Mouse (Mus musculus): Measurements from ENCODE around the gene Gnb5.
"Not testable (repeated sequence)": the region's sequence is repeated elsewhere in the genome, so short reads cannot be mapped to it uniquely, and the experiment has no call there.

The Gnb5 gene

DNA sequence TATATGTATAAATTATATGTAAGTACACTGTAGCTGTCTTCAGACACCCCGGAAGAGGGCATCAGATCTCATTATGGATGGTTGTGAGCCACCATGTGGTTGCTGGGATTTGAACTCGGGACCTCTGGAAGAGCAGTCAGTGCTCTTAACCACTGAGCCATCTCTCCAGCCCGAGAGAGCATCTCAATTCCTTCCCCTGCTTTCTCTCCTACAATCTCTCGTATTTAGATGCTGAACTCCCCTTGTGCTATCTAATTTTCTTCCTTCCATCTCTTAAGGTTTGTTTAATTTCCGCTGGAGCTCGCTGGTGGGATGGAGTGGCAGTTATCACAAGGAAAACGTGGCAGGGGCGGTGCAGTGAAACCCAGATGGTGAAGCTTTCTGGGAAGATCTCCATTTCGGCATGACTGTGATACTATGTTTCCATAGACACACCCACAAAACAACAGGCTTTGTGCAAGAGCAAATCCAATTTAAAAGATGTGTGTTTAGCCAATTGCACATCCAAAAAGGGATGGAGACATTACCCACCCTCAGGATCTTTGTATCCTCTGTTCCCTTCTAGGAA lies 51.1 kb downstream of the Gnb5 start:
- no peak for DNase-seq (ENCODE audit: low read depth, low spot score)

DNA sequence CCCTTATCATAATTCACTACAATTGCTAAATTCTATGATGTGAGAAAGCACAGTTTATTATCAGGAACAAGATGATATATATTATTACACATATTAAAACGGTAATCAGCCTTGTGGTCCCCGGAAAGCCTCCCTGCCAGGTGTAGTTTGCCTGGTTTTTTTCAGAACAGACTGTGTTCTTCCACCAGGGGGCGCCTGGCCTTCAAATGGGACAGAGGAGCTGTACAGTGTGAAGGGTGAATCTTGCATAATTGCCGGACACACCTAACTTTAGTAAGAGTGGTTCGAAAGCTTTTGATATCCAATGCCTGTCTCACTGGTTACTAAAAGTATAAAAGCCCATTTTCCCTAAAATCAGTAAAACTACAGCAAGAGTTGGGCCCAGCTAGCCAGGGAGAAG lies 55.6 kb downstream of the Gnb5 start:
- DNase-seq (ENCODE audit: low read depth, low spot score), result peak; percentile 56

DNA sequence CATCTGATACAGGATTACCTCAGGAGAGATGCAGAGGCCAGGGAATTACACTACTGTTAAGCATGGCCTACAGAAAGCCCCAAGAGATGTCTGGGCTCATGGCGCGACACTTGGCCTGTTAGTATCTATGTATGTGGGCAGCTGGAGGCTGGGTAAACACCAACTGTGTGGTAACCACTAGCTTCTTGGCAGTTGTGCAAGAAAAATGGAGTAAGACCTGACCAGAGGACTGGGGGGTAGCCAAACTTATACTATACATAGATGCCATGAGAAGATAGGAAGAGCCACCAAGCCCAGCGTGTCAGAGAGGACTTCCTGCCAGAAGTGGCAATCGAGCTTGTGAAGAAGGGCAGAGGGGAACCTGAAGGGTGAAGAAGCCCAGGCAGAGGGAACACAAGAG lies 56.1 kb downstream of the Gnb5 start:
- no peak for DNase-seq (ENCODE audit: low read depth, low spot score)

DNA sequence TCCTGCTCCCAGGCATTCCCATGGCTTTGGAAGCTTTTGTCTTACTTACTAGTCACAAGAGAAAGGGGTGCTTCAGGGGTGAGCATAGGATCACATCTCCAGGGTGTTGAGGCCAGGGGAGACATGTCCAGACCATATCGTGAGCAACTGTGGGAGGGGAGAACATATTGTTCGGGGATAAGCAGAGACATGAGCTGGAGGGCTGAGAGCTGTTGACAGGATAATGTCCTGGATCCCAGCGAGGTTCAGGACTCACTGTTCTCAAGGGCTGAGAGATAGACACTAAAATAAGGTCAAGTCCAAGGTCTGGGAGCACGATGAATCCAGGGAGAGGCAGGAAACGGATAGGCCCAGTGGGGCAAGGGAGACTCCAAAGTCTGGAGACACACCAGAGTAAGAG lies 56.9 kb downstream of the Gnb5 start:
- DNase-seq (ENCODE audit: low read depth, low spot score), result no peak

DNA sequence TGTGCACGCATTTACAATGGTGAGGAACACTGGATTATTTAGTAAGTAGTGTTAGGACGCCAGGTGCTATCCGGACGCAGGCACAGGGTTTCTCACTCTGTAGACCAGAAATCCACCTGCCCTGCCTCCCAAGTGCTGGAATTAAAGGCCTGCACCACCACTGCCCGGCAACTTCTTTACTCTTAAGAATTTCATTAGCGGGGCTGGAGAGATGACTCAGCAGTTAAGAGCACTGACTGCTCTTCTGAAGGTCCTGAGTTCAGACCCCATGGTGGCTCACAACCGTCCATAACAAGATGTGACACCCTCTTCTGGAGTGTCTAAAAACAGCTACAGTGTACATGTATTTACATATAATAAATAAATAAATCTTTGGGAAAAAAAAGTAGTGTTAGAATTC lies 57.6 kb downstream of the Gnb5 start:
- DNase-seq (ENCODE audit: low read depth, low spot score), result not testable (repeated sequence)

DNA sequence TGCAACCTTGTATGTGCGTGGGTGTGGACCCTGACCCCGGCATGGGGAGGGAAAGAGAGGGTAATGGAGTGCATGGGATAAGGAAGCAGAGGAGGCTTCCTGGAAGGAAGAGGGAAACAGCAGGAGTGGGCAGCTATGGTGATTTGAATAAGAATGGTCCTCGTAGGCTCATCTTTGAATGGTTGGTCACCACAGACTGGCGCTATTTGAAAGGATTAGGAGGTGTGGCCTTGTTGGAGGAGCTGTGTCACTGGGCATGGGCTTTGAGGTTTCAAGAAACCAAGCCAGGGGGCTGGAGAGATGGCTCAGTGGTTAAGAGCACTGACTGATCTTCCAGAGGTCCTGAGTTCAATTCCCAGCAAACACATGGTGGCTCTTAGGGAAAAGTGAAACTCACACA lies 59.1 kb downstream of the Gnb5 start:
- DNase-seq (ENCODE audit: low read depth, low spot score), result no peak

DNA sequence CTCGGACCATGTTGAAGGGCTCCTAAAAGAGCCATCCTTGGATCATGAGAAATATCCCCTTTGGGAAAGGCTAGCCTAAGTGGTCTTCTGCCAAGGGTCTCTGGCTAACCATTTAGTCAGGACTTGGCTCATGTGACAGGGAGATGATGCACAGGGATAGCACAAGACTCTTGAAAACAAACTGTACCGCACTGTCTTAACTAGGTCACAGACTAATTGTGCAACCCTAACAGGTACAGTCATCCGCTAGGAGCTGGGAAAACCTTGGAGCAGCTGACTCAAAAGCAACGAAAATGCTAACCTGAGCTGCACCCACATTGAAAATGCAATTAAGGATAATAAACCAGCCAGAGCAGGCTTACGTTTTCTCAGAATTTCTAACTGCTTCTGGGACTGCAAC lies 60.1 kb downstream of the Gnb5 start:
- DNase-seq (ENCODE audit: low read depth, low spot score), result no peak

DNA sequence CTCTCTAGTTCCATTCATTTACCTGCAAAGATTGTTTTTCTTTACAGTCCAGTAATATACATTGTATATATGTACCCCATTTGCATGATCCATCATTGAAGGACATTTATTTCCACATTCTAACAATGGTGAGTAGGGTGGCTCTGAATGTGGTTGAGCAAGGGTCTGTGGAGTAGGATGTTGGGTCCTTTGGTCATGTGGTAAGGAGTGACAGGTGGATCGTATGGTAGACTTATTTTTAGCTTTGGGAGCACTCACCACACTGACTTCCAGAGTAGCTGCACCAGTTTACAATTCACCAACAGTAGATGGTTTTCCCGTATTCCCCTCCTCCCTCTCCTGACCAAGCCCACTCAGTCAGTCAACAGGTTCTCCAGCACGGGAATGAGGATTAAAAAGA lies 62.7 kb downstream of the Gnb5 start:
- no peak for DNase-seq (ENCODE audit: low read depth, low spot score)

DNA sequence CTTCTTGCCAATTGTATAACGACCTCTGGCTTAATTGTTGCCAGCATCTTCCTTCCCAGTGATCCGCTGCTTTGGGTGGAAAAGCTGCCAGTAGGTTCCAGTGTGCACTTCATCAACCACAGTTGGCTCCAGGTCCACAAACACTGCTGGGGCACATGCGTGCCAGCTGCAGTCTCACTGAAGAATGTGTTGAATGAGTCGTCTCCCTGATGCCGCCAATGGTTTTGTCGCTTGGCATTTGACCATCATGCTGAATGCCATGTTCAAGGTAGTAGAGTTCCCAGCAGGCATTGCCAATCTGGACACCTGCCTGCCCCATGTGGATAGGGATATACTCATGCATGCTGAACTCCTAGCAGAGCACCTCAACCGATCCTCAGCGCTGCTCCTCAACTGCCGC lies 69.5 kb downstream of the Gnb5 start:
- DNase-seq (ENCODE audit: low read depth, low spot score), result no peak

DNA sequence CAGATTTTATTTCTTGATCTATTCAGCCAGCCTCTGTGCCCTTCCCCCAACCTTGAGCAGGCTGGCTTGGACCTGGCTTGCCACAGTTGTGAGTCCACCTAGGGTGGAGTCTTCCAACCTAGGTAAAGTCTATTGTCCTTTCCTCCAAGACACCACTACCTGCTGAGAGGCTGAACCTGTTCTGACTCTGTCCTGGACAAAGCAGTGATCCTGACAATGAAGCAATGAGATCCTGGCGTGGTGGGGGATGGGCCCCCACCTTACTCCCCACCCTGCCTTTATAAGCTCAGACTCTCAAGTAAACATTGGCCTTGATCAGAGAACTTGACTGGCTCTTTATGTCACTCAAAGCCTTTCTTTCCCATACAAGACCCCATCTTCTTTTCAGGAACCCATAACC lies 70.3 kb downstream of the Gnb5 start:
- no peak for DNase-seq (ENCODE audit: low read depth, low spot score)

DNA sequence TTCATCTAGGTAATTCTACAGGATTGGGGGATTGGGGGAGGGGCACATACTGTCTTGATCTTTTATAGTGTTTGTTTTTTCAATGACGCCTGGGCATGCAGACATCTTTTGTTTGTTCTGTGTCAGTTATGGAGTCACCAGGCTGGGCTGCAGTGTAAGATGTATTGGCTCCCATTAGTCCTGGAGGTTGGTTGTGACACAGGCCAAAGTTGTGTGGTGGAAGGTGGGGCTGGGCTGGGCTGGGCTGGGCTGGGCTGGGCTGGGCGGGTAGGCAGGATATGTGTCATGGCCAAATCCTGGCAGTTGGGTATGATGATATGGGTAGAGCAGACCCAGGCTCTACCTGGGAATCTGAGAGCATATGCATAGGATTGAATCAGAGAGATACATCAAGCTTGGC lies 72.7 kb downstream of the Gnb5 start:
- DNase-seq (ENCODE audit: low read depth, low spot score), result no peak

DNA sequence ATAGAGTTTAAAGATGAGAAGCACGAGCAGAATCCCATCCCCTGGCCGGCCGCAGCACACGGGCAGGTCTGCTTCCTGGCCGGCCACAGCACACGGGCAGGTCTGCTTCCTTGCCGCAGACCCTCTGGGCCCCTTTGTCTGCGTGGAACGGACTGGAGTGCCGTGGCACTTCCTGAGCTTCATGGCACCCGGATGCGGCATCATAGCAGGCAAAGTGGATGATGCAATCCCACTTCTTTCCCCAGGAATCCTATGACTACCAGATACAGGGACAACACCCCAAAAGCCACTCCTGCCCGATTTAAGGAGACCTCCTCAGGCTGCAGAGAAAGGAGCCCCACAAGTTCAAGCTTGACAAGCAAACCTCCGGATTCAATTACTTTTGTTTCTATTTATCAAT lies 76.7 kb downstream of the Gnb5 start:
- DNase-seq (ENCODE audit: low read depth, low spot score), result no peak

DNA sequence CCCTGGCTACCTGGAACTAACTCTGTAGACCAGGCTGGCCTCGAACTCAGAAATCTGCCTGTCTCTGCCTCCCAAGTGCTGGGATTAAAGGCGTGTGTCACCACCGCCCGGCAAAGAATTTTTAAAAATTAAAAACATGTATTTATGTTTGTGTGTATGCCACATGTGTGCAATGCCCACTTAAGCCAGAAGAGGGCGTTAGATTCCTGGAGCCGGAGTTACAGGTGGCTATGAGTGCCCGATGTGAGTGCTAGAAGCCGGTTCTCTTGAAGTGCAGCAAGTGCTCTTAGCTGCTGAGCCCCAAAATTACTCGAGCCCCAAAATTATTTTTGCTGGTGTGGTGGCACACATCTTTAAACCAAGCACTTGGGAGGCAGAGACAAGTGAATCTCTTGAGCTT lies 77.7 kb downstream of the Gnb5 start:
- no peak for DNase-seq (ENCODE audit: low read depth, low spot score)

DNA sequence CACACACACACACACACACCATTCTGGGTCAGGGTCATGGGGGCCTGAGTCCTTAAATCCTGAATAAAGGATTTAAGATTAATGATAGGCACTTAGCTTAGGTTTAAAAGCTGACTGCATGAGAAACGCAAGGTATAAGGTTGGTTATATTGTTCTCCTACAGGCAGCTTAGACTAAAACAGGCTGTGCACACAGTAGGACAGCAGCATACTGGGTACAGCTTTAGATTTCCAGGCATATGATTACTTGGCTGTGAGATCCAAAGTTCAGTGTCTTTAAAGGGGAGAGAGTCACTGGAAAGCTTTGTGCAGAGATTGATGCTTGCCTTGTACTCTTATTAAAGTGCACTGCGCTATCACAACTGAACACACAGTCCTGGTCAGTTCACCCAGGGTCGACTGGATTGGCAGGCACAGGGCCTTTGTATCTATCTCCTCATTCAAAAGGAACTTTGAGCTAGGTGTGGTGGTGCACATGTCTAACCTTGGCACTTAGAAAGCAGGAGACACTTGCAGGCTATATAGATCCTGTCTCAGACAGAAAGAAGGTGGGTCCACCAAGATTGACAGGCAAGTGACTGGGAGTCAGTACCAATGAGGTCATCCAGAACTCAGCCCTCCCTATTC lies 78.4 kb downstream of the Gnb5 start:
- no peak for DNase-seq (ENCODE audit: low read depth, low spot score)

DNA sequence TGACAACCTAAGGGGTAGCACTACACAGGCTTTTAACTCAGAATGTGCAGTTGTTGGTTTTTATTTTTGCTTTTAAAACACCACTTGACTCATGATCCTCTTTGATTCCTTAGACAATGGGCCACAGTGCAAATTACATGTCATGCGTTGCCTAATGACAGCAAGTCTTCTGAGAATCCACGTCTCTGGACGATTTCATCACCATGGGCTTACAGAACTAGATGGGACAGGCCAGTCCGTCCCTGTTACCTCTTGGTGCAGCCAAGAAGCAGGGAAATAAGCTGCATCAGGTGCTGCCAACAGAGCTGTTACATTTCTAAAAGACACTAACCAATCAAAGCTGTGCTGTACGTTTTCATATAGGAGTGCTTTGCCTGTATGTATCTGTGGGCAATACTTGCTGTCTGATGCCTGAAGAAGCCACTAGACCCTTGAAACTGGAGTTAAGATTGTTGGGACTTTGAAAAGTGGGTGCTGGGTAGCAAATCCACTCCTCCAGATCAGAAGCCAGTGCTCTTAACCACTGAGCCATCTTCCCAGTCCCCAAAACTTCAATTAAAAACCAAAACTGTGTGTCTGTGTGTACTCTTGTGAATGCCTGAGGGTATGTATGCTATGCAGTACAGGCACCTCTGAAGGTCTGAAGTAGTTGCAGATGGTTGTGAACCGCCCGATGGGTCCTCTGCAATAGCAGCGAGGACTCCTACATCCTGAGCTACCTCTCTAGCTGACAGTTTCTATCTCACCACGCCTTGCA lies 79.3 kb downstream of the Gnb5 start:
- DNase-seq (ENCODE audit: low read depth, low spot score), result no peak

DNA sequence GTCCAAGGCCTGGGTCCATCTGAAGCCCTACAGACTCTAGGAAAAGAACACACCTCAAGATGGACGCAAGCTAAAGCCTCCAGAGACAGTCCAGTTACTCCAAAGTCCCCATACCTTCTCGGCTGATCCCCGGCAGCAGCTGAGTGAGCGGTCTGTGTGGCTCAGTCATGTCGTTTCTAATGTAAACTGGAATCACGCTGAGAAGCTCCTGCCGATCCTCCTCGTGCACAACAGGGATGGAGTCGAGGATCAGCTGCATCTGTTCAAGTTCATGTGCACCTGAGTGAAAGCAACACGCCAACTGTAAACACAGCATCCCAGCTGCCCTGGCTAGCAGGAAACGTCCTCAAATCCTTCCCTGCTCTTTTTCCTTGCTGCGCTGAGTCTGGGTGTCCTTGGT lies 87.2 kb downstream of the Gnb5 start:
- DNase-seq (ENCODE audit: low read depth, low spot score), result no peak

Data from retina, postnatal 7 days (tissue).